Comparison of ENCODE assay signal across 8 mouse cellular contexts in the genomic region with DNA sequence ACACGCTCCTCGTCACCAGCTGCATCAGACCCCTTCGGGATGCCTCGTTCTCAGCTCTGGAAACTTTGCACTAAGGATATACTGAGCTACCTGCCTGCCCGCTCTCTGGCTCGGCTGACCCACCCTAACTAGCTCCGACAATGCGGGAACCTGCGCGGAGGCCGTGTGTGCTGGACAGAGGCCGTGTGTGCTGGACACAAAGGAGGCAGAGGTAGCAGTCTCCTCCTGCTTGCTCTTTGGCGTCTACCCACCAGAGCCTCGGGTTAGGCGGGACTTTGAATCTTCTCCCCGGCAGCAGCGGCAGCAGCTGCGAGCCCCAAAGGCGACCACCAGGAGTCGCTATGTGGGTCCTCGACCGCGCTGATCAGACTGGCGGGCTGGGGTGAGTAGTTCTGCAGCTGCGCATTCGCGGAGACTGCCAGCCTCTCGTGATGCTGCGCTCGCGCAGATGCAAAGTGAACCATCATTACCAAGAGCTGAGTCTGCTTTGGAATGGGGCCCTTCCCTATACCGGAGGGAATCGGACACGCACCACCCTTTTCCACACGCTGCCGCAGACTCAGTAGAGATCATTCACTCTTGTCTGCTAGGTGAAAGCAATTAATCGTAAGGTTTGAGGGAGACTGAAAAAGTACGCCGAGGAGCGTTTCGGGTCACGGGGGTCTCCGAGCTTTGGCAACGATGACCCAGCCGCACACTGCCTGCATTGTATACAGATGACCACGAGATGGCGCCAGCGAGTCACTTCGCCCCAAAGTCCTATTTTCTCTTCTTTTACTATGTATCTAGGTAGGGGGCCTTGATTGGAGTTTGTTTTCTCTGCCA. TPM values are rescaled to one million over a fixed set of nuclear protein-coding genes. Genes with fewer than 3 reads are reported as not detected.
A peak's percentile ranks its signal among the peaks of the same experiment; 100 is the strongest.
DNase-seq lines count a peak whose midpoint lies in the region; ATAC-seq and TF ChIP-seq lines count a peak whose summit lies in the region.

No protein-coding gene starts in this region.

- peaks cover 0 to 12% of the 10 kb centered on the region in 2 experiments; a peak in 2 of 4 replicates for H3K4me1 ChIP-seq in CH12.LX (ENCODE audit: control insufficient read depth in 1 of 2, insufficient read depth in 2 of 2)
- peaks cover 16% of the 10 kb centered on the region for H3K4me1 ChIP-seq in forebrain, embryonic 10.5 days
- H3K4me1 ChIP-seq in heart, embryonic 15.5 days (replicated peaks): peaks cover 9% of the 10 kb centered on the region
- H3K4me1 ChIP-seq in liver, embryonic 13.5 days (replicated peaks): peaks cover 28% of the 10 kb centered on the region
- H3K4me1 ChIP-seq in stomach, embryonic 15.5 days: peaks cover 3% of the 10 kb centered on the region

- no peaks in the 10 kb centered on the region for H3K79me2 ChIP-seq in CH12.LX (replicated peaks; ENCODE audit: control insufficient read depth, extremely low read depth, insufficient read depth, poor library complexity, severe bottlenecking)

- H3K9ac ChIP-seq in CH12.LX (ENCODE audit: insufficient read depth, low read depth): peak overlapping the region; percentile 75
- H3K9ac ChIP-seq in heart, embryonic 15.5 days: peak overlapping the region; percentile 50
- peak overlapping the region; percentile 84 for H3K9ac ChIP-seq in liver, embryonic 13.5 days
- H3K9ac ChIP-seq in stomach, embryonic 15.5 days: peak overlapping the region; percentile 27; the same call in 1 of the 2 replicates

- H3K36me3 ChIP-seq in CH12.LX (replicated peaks in 1 of 2; ENCODE audit: control insufficient read depth in 1 of 2, insufficient read depth in 1 of 2, low read length in 1 of 2): no peaks in the 10 kb centered on the region
- no peaks in the 10 kb centered on the region for H3K36me3 ChIP-seq in forebrain, embryonic 10.5 days (replicated peaks)
- no peaks in the 10 kb centered on the region for H3K36me3 ChIP-seq in heart, embryonic 15.5 days
- no peaks in the 10 kb centered on the region for H3K36me3 ChIP-seq in liver, embryonic 13.5 days
- no peaks in the 10 kb centered on the region for H3K36me3 ChIP-seq in stomach, embryonic 15.5 days

- peak; percentile 91 for ATAC-seq in heart, embryonic 15.5 days (replicated peaks; ENCODE audit: insufficient number of reproducible peaks, insufficient read depth, low FRiP score, low read depth)
- ATAC-seq in liver, embryonic 13.5 days (ENCODE audit: low read depth): peak; percentile 90
- peak; percentile 89 for ATAC-seq in stomach, embryonic 15.5 days (ENCODE audit: insufficient read depth, low FRiP score, low read depth)

- peak; percentile 65 for TF ChIP-seq RAD21 in CH12.LX (IDR thresholded peaks at IDR 0.05; ENCODE audit: low read depth, low read length)

- TF ChIP-seq CTCF in CH12.LX (conservative IDR thresholded peaks at IDR 0.05 in 1 of 2, IDR thresholded peaks at IDR 0.05 in 1 of 2; ENCODE audit: low read depth in 2 of 2, low read length in 2 of 2): peak; percentile 73 to 84

- peak; percentile 92 for DNase-seq in CH12.LX (ENCODE audit: extremely low read depth)
- DNase-seq in c-Kit-positive CD71-negative TER-119-negative erythroid progenitor cells, embryonic 14.5 days (ENCODE audit: low read depth): peak; percentile 73
- DNase-seq in forebrain, embryonic 10.5 days (ENCODE audit: extremely low spot score, low spot score): peak; percentile 94
- peak; percentile 92 for DNase-seq in kidney, postnatal 14 days
- DNase-seq in liver, embryonic 13.5 days: peak; percentile 87
- DNase-seq in natural killer cell, adult 2 months (ENCODE audit: low spot score in 2 of 2): peak; percentile 89 to 95

- H3K27ac ChIP-seq in CH12.LX (ENCODE audit: insufficient read depth, low read depth): peak overlapping the region; percentile 68
- H3K27ac ChIP-seq in forebrain, embryonic 10.5 days: peak overlapping the region; percentile 91
- peak overlapping the region; percentile 77 for H3K27ac ChIP-seq in heart, embryonic 15.5 days
- peak overlapping the region; percentile 86 for H3K27ac ChIP-seq in liver, embryonic 13.5 days
- peak overlapping the region; percentile 85 for H3K27ac ChIP-seq in stomach, embryonic 15.5 days

- peak; percentile 67 for TF ChIP-seq POLR2A in CH12.LX (IDR thresholded peaks at IDR 0.05; ENCODE audit: low read depth, low read length)

- no peaks in the 10 kb centered on the region for H3K9me3 ChIP-seq in CH12.LX (replicated peaks; ENCODE audit: low read length)
- no peaks in the 10 kb centered on the region for H3K9me3 ChIP-seq in forebrain, embryonic 10.5 days
- H3K9me3 ChIP-seq in heart, embryonic 15.5 days (replicated peaks): no peaks in the 10 kb centered on the region
- no peaks in the 10 kb centered on the region for H3K9me3 ChIP-seq in liver, embryonic 13.5 days (replicated peaks)
- no peaks in the 10 kb centered on the region for H3K9me3 ChIP-seq in stomach, embryonic 15.5 days

- dilution Hi-C loops in CH12.LX (cut with MboI; ENCODE audit: extremely low pct_ligation_motif_present, extremely low pct_unique_long_range_greater_than_20kb, low sequenced_read_pairs): no loop called here

- H3K4me3 ChIP-seq in CH12.LX (replicated peaks in 1 of 3; ENCODE audit: low read depth in 2 of 3, low read length in 2 of 3, poor library complexity in 1 of 3): peak overlapping the region; percentile 52 to 67 (median 60)
- H3K4me3 ChIP-seq in forebrain, embryonic 10.5 days: peak overlapping the region; percentile 61
- H3K4me3 ChIP-seq in heart, embryonic 15.5 days: peak overlapping the region; percentile 56
- H3K4me3 ChIP-seq in liver, embryonic 13.5 days (replicated peaks): peak overlapping the region; percentile 70
- peak overlapping the region; percentile 52 for H3K4me3 ChIP-seq in stomach, embryonic 15.5 days (replicated peaks)

- H3K27me3 ChIP-seq in CH12.LX (replicated peaks): peaks cover 13% of the 10 kb centered on the region
- peaks cover 14% of the 10 kb centered on the region for H3K27me3 ChIP-seq in forebrain, embryonic 10.5 days (ENCODE audit: poor library complexity, severe bottlenecking)
- peaks cover 5% of the 10 kb centered on the region for H3K27me3 ChIP-seq in heart, embryonic 15.5 days
- H3K27me3 ChIP-seq in liver, embryonic 13.5 days: peaks cover 21% of the 10 kb centered on the region
- 0 out of 2 replicates have a peak, but pooled peaks cover 4% of the 10 kb centered on the region for H3K27me3 ChIP-seq in stomach, embryonic 15.5 days (replicated peaks)

- under 1% methylated on average over 49 of the region's 49 CpGs for WGBS in forebrain, embryonic 10.5 days
- WGBS in heart, embryonic 15.5 days: under 1% methylated on average over 49 of the region's 49 CpGs
- under 1% methylated on average over 49 of the region's 49 CpGs for WGBS in liver, embryonic 13.5 days (ENCODE audit: insufficient replicate concordance)
- 0% methylated on average over 49 of the region's 49 CpGs for WGBS in stomach, embryonic 15.5 days

- H3K4me2 ChIP-seq in CH12.LX (ENCODE audit: insufficient read depth, low read depth, poor library complexity, severe bottlenecking): peak overlapping the region; percentile 82
- H3K4me2 ChIP-seq in heart, embryonic 15.5 days: peak overlapping the region; percentile 81
- H3K4me2 ChIP-seq in liver, embryonic 13.5 days: peak overlapping the region; percentile 97
- peak overlapping the region; percentile 77 for H3K4me2 ChIP-seq in stomach, embryonic 15.5 days

- 0 out of 2 replicates have a peak, but pooled peaks have one; percentile 5 for TF ChIP-seq EP300 in CH12.LX (IDR thresholded peaks at IDR 0.05; ENCODE audit: low read length)

- in situ Hi-C loops in CH12.LX (cut with MboI; ENCODE audit: low pct_ligation_motif_present, low pct_unique_long_range_greater_than_20kb, low sequenced_read_pairs): loop anchor here (25.0 kb wide), 1 partner anchor 259 kb away; a partner anchor contains a TSS

RNA-seq across cellular contexts. Expression of a gene that starts 8.5 kb away (rescaled TPM):
- 2,265 and 2,866 TPM in 2 replicates for total RNA-seq in CH12.LX (2012; rRNA removed)
- total RNA-seq in CH12.LX (2014; rRNA removed): 36.0 and 51.9 TPM in 2 replicates
- 1.6 and 4.1 TPM in 2 replicates for polyA plus RNA-seq in CH12.LX (2012; ENCODE audit: insufficient read length, low read depth)
- polyA plus RNA-seq in forebrain, embryonic 10.5 days (2016; fragmentation: Nextera tagmentation; extraction: Ambion mirVana): 10.2 and 10.5 TPM in 2 replicates
- polyA plus RNA-seq in heart, embryonic 15.5 days (2015; fragmentation: Nextera tagmentation; extraction: Ambion mirVana): 3.6 and 4.8 TPM in 2 replicates
- polyA plus RNA-seq in liver, embryonic 13.5 days (2015; fragmentation: Nextera tagmentation; extraction: Ambion mirVana): 23.7 and 25.8 TPM in 2 replicates
- 8.2 and 11.2 TPM in 2 replicates for polyA plus RNA-seq in stomach, embryonic 15.5 days (2015; fragmentation: Nextera tagmentation; extraction: Ambion mirVana)

RNA-seq across cellular contexts. Expression of a gene that starts 9.6 kb away (rescaled TPM):
- total RNA-seq in CH12.LX (2012; rRNA removed) (1,287 and 1,421 TPM in 2 replicates), CH12.LX (2014; rRNA removed) (18.3 and 39.4 TPM in 2 replicates)
- polyA plus RNA-seq in CH12.LX (2012; ENCODE audit: insufficient read length, low read depth): 7.2 and 12.1 TPM in 2 replicates
- polyA plus RNA-seq in forebrain, embryonic 10.5 days (2016; fragmentation: Nextera tagmentation; extraction: Ambion mirVana): 48.0 and 48.8 TPM in 2 replicates
- 26.2 and 31.1 TPM in 2 replicates for polyA plus RNA-seq in heart, embryonic 15.5 days (2015; fragmentation: Nextera tagmentation; extraction: Ambion mirVana)
- polyA plus RNA-seq in liver, embryonic 13.5 days (2015; fragmentation: Nextera tagmentation; extraction: Ambion mirVana): 89.3 and 159 TPM in 2 replicates
- 62.1 and 69.4 TPM in 2 replicates for polyA plus RNA-seq in stomach, embryonic 15.5 days (2015; fragmentation: Nextera tagmentation; extraction: Ambion mirVana)

RNA-seq across cellular contexts. Expression of a gene that starts 14.9 kb away (rescaled TPM):
- total RNA-seq in CH12.LX (2012; rRNA removed): 116 and 130 TPM in 2 replicates
- total RNA-seq in CH12.LX (2014; rRNA removed): 1.0 and 2.5 TPM in 2 replicates
- 0.20 and 0.91 TPM in 2 replicates for polyA plus RNA-seq in CH12.LX (2012; ENCODE audit: insufficient read length, low read depth)
- polyA plus RNA-seq in forebrain, embryonic 10.5 days (2016; fragmentation: Nextera tagmentation; extraction: Ambion mirVana): 12.0 and 14.2 TPM in 2 replicates
- polyA plus RNA-seq in heart, embryonic 15.5 days (2015; fragmentation: Nextera tagmentation; extraction: Ambion mirVana): 2.9 and 3.9 TPM in 2 replicates
- 15.2 and 44.8 TPM in 2 replicates for polyA plus RNA-seq in liver, embryonic 13.5 days (2015; fragmentation: Nextera tagmentation; extraction: Ambion mirVana)
- polyA plus RNA-seq in stomach, embryonic 15.5 days (2015; fragmentation: Nextera tagmentation; extraction: Ambion mirVana): 9.7 and 18.1 TPM in 2 replicates

RNA-seq across cellular contexts. Expression of a gene that starts 15.8 kb away (rescaled TPM):
- 0.04 TPM in 1 of 2 replicates, not detected in the other for total RNA-seq in CH12.LX (2012; rRNA removed)
- 0.18 TPM in 1 of 2 replicates, not detected in the other for total RNA-seq in CH12.LX (2014; rRNA removed)
- polyA plus RNA-seq in CH12.LX (2012; ENCODE audit: insufficient read length, low read depth): 0.27 TPM in 1 of 2 replicates, not detected in the other
- polyA plus RNA-seq in forebrain, embryonic 10.5 days (2016; fragmentation: Nextera tagmentation; extraction: Ambion mirVana): 0.84 and 1.3 TPM in 2 replicates
- 1.1 and 3.2 TPM in 2 replicates for polyA plus RNA-seq in heart, embryonic 15.5 days (2015; fragmentation: Nextera tagmentation; extraction: Ambion mirVana)
- polyA plus RNA-seq in liver, embryonic 13.5 days (2015; fragmentation: Nextera tagmentation; extraction: Ambion mirVana): 3.0 and 4.6 TPM in 2 replicates
- 3.8 and 4.4 TPM in 2 replicates for polyA plus RNA-seq in stomach, embryonic 15.5 days (2015; fragmentation: Nextera tagmentation; extraction: Ambion mirVana)

RNA-seq across cellular contexts. Expression of a gene that starts 31.5 kb away (rescaled TPM):
- total RNA-seq in CH12.LX (2012; rRNA removed) (0.67 and 1.4 TPM in 2 replicates), CH12.LX (2014; rRNA removed) (1.2 and 1.4 TPM in 2 replicates)
- polyA plus RNA-seq in CH12.LX (2012; ENCODE audit: insufficient read length, low read depth): 0.33 and 0.34 TPM in 2 replicates
- 0.86 TPM in 1 of 2 replicates, not detected in the other for polyA plus RNA-seq in forebrain, embryonic 10.5 days (2016; fragmentation: Nextera tagmentation; extraction: Ambion mirVana)
- 0.72 and 1.0 TPM in 2 replicates for polyA plus RNA-seq in heart, embryonic 15.5 days (2015; fragmentation: Nextera tagmentation; extraction: Ambion mirVana)
- polyA plus RNA-seq in liver, embryonic 13.5 days (2015; fragmentation: Nextera tagmentation; extraction: Ambion mirVana): 2.3 TPM in 2 replicates
- polyA plus RNA-seq in stomach, embryonic 15.5 days (2015; fragmentation: Nextera tagmentation; extraction: Ambion mirVana): 1.9 and 2.5 TPM in 2 replicates

Comparison
In these comparisons a context has a peak if more than half of its experiments do, and no peak if none do; other contexts are left out.
1. Peak in every context shown above with its lines: DNase-seq, ATAC-seq, H3K4me3 ChIP-seq and H3K27ac ChIP-seq.
2. H3K9ac ChIP-seq: peak in every context shown above with its lines; median percentile 84 in liver, embryonic 13.5 days; 75 in CH12.LX; 50 in heart, embryonic 15.5 days; 27 in stomach, embryonic 15.5 days.